Mouse (Mus musculus) midbrain, embryonic 14.5 days (tissue): ENCODE measurements at regions not wholly inside any gene's neighbourhood (a gene's known extent, or its start where the extent isn't known, plus 50 kb on each side); places are given as distances from the start of the nearest gene placed in this dataset.

Source experiments
- ATAC-seq: fragments of 200-750 bp; cut with Nextera tagmentation; 2 replicates; pipeline ENCODE4 v1.8.0; 2017; ENCODE audit warnings: moderate number of reproducible peaks, moderate library complexity; ENCODE audit not compliant: low FRiP score, low TSS enrichment
- DNase-seq: peaks from one replicate; pipeline ENCODE4 v3.0.0-alpha.2; 2015
- H3K27ac ChIP-seq: fragments of 300-500 bp; sonication (generic); replicated peaks from 2 replicates; pipeline ENCODE4 v1.5.1; 2014; ENCODE audit warnings: mild to moderate bottlenecking, low read depth, low read length, moderate library complexity
- H3K27me3 ChIP-seq: fragments of 300-500 bp; sonication (generic); 2 replicates; pipeline ENCODE4 v1.6.1; 2014; ENCODE audit warnings: low read length, control low read depth, mixed read lengths; ENCODE audit not compliant: control insufficient read depth, insufficient read depth
- H3K36me3 ChIP-seq: fragments of 300-500 bp; sonication (generic); 2 replicates; pipeline ENCODE4 v1.6.1; 2014; ENCODE audit warnings: low read length, control low read depth; ENCODE audit not compliant: control insufficient read depth, insufficient read depth
- H3K4me1 ChIP-seq: fragments of 300-500 bp; sonication (generic); 2 replicates; pipeline ENCODE4 v1.6.1; 2014; ENCODE audit warnings: mild to moderate bottlenecking, antibody characterized with exemption, low read length, control low read depth; ENCODE audit not compliant: control insufficient read depth, insufficient read depth
- H3K4me2 ChIP-seq: fragments of 300-500 bp; sonication (generic); 2 replicates; pipeline ENCODE4 v1.6.1; 2014; ENCODE audit warnings: mild to moderate bottlenecking, low read length, moderate library complexity
- H3K4me3 ChIP-seq: fragments of 300-500 bp; sonication (generic); replicated peaks from 2 replicates; pipeline ENCODE4 v1.5.1; 2014; ENCODE audit warnings: low read depth, low read length
- H3K9ac ChIP-seq: fragments of 300-500 bp; sonication (generic); replicated peaks from 2 replicates; pipeline ENCODE4 v1.6.1; 2014; ENCODE audit warnings: mild to moderate bottlenecking, low read length, moderate library complexity
- H3K9me3 ChIP-seq: fragments of 300-500 bp; sonication (generic); 2 replicates; pipeline ENCODE4 v1.6.1; 2016; ENCODE audit warnings: low read length, control low read depth, mixed read lengths; ENCODE audit not compliant: control insufficient read depth
- WGBS: fragments of 180-500 bp; shearing (Covaris S2); extraction: QIAGEN DNeasy Blood & Tissue Kit; methylation state at CpG from one replicate; pipeline ENCODE4 v1.1.7; 2014; 5-methylcytosine and 5-hydroxymethylcytosine counted together

DNA sequence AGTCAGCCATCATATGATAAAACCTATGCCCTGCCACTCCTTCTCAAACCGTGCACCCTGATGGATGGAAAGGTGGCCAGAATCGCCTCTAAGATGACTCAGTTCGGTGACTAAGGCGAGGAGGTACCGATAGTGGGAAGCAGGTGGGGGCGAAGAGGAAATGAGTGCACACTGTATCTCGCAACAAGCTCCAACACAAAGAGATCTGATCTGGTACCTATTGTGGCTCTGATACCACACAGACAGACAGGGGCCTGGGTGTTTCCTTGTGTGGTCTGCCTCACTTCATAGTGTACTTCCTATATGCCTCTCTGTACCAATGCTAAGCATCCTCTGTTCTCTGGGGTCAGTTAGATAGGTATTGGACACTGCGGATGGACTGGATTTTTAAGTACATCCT lies 178.0 kb upstream of the Lpp start:
- DNase-seq = no peak
- Histone ChIP-seq H3K36me3 (no peaks in the 10 kb centered on the region), H3K4me2 (no peak overlapping the region), H3K4me1 (peaks cover 5% of the 10 kb centered on the region), H3K27me3 (no peaks in the 10 kb centered on the region), H3K9me3 (no peaks in the 10 kb centered on the region), H3K27ac (no peak overlapping the region), H3K4me3 (no peak overlapping the region), H3K9ac (no peak overlapping the region)
- ATAC-seq = no peak
- 97% methylated on average over 8 of the region's 8 CpGs for WGBS

DNA sequence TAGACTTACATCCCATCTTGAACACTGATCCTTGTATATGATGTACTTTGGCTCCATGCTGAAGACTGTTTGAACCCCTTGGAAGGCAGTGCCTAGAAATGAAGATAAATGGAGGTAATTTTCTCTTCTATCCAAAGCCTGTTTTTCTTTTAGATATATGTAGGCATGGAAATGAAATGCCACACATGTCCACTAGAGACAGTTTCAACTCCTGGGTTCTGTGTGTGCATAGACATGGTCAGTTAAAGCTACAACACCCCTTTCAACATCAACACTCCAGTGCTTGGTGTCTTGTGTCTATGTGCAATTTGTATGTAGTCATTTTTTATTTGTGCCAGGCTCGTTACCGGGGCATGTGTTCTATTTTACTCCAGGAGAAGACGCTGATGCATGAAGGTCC lies 179.7 kb upstream of the Lpp start:
- H3K4me2 ChIP-seq = no peak overlapping the region
- 98% methylated on average over 3 of the region's 3 CpGs for WGBS

DNA sequence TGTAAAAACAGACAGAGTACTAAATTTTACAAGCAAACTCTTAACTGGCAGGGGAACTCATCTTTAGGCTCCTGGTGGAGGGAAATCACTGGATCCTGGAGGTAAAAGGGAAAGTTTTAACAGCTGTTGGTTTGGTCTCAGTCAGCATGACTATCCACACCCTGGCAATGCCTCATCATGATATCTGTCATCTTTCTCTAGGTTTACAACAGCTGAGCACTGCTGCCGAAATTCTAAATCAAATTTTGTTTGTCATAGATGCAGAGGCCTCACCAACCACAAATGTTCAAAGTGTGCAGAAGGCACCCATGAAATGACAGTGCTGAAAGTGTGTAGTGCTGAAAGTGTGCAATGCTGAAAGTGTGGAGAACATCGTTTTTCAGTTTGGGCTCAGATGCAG lies 180.6 kb upstream of the Lpp start:
- DNase-seq = no peak
- no peaks in the 10 kb centered on the region for H3K27me3 ChIP-seq
- no peak overlapping the region for H3K9ac ChIP-seq
- no peaks in the 10 kb centered on the region for H3K36me3 ChIP-seq
- H3K4me1 ChIP-seq = no peaks in the 10 kb centered on the region
- no peak for ATAC-seq
- 86% methylated on average over 2 of the region's 2 CpGs for WGBS
- no peak overlapping the region for H3K4me3 ChIP-seq
- H3K9me3 ChIP-seq = no peaks in the 10 kb centered on the region
- H3K4me2 ChIP-seq = no peak overlapping the region
- H3K27ac ChIP-seq = no peak overlapping the region

More for the DNA sequence above, 179.7 kb upstream of the Lpp start:
- H3K9ac ChIP-seq = no peak overlapping the region
- no peaks in the 10 kb centered on the region for H3K36me3 ChIP-seq
- ATAC-seq (no peak), DNase-seq (no peak)
- H3K4me3 ChIP-seq = no peak overlapping the region
- no peaks in the 10 kb centered on the region for H3K9me3 ChIP-seq
- no peaks in the 10 kb centered on the region for H3K27me3 ChIP-seq
- H3K4me1 ChIP-seq = peaks cover 5% of the 10 kb centered on the region
- H3K27ac ChIP-seq = no peak overlapping the region

DNA sequence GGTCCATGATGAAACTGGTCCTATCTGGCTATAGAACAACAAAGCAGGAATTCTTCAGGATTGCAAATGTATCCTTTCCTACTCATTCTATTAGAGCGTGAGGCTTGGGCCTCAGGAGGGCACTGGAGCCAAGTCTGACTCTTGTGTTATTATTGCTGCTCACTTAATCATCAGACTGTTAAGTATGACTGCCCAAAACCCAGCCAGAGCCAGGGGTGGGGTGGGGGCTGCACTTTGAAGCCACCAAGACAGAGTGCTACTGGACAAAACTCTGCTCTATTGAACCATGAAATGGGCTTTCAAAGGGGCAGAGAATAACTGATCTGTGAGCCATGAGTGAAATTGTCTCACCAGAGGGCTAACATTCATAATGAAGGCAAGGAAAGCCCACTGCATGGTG lies 181.7 kb upstream of the Lpp start:
- H3K36me3 ChIP-seq = no peaks in the 10 kb centered on the region
- H3K9ac ChIP-seq = no peak overlapping the region
- ATAC-seq (no peak), DNase-seq (no peak)
- H3K4me1 ChIP-seq = no peaks in the 10 kb centered on the region
- H3K4me3 ChIP-seq = no peak overlapping the region
- H3K4me2 ChIP-seq = no peak overlapping the region
- H3K27me3 ChIP-seq = no peaks in the 10 kb centered on the region
- no peak overlapping the region for H3K27ac ChIP-seq
- WGBS = 70% methylated on average over 1 of the region's 1 CpGs
- no peaks in the 10 kb centered on the region for H3K9me3 ChIP-seq

DNA sequence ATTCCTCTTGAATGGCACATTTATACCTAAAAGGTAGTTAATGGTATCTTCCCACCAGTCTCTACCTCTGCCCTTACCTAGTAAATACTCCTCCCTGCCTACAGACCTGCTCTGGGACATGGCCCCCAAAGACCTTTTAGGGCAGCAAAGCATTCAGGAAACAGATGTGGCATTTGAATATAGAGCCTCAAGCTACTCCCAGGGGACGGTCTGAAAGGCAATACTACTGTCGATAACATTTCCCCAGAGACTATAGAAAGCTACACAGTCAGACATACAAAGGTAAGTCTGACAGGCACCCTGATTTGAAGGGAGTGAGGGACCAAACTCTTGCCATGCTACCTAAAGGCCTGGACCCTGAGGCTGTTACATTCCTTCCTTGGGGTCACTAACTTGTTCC lies 184.4 kb upstream of the Lpp start:
- DNase-seq = no peak
- Histone ChIP-seq H3K9ac (no peak overlapping the region), H3K27ac (no peak overlapping the region), H3K4me1 (no peaks in the 10 kb centered on the region), H3K4me3 (no peak overlapping the region), H3K36me3 (no peaks in the 10 kb centered on the region), H3K9me3 (no peaks in the 10 kb centered on the region), H3K4me2 (no peak overlapping the region), H3K27me3 (no peaks in the 10 kb centered on the region)
- no peak for ATAC-seq
- WGBS = 86% methylated on average over 2 of the region's 2 CpGs

DNA sequence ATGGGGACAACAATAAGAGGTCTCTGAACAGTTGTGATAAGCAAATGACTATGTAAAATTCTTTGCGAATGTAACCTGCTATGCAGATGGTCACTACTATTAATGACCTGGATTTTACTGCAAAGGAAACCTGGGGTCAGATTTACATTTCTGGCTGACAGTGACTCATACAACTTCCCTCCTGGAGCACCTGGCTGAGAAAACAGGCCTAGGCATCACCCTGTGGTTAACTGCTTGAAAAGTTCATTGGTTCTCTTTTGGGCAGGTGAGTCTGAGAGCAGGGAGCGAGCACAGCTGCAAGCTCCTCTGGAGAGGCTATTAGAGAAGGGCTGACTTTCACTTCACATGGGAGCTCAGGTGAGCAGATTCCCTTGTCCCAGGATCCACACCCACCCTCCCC lies 185.2 kb upstream of the Lpp start:
- DNase-seq (no peak), ATAC-seq (no peak)
- no peaks in the 10 kb centered on the region for H3K4me1 ChIP-seq
- no peak overlapping the region for H3K4me3 ChIP-seq
- no peaks in the 10 kb centered on the region for H3K36me3 ChIP-seq
- H3K9me3 ChIP-seq = no peaks in the 10 kb centered on the region
- WGBS = 95% methylated on average over 2 of the region's 2 CpGs
- no peaks in the 10 kb centered on the region for H3K27me3 ChIP-seq
- no peak overlapping the region for H3K9ac ChIP-seq
- H3K27ac ChIP-seq = no peak overlapping the region
- H3K4me2 ChIP-seq = no peak overlapping the region

DNA sequence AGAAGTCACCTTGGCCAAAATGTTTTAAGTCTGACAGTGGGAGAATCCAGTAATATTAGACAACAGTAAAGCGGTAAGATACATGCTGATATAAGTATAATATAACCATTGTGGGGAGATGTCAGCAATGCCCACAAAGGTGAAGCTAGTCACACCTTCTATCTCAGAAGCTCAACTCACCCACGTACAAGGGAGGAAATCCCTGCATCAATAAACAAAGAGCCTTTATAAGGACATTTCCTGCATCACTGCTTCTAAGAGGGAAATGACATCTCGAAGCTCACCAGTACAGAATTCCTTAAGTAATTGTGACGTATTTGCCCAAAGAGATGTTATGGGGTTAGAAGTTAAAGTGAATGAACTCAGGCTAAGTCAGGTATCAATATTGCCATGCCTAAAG lies 186.3 kb upstream of the Lpp start:
- no peaks in the 10 kb centered on the region for H3K4me1 ChIP-seq
- no peaks in the 10 kb centered on the region for H3K36me3 ChIP-seq
- H3K4me3 ChIP-seq = no peak overlapping the region
- DNase-seq (no peak), ATAC-seq (no peak)
- H3K4me2 ChIP-seq = no peak overlapping the region
- no peaks in the 10 kb centered on the region for H3K27me3 ChIP-seq
- H3K9ac ChIP-seq = no peak overlapping the region
- H3K9me3 ChIP-seq = no peaks in the 10 kb centered on the region
- 53% methylated on average over 4 of the region's 4 CpGs for WGBS
- H3K27ac ChIP-seq = no peak overlapping the region

DNA sequence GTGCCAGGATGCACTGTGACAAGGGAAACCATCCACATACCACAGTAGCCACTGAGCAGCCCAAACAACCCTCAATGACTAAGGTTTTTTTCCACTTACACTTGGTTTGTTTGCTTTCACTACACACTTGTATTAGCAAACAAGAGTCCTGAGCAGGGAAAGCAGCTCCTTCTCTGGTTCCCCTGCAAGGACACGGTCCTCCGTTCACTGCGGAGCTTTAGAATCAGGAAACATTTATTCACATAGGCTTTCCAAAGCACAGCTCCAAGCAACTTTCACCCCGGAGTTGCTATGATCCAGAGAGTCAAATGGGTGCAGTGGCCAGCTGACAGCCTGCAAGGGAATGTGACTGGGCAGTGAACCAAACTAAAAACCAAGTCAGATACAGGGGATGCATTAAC lies 186.8 kb upstream of the Lpp start:
- H3K9ac ChIP-seq = no peak overlapping the region
- no peaks in the 10 kb centered on the region for H3K4me1 ChIP-seq
- no peaks in the 10 kb centered on the region for H3K36me3 ChIP-seq
- ATAC-seq = no peak
- no peak overlapping the region for H3K27ac ChIP-seq
- 81% methylated on average over 4 of the region's 4 CpGs for WGBS
- no peaks in the 10 kb centered on the region for H3K27me3 ChIP-seq
- H3K4me3 ChIP-seq = no peak overlapping the region
- DNase-seq = no peak
- H3K9me3 ChIP-seq = no peaks in the 10 kb centered on the region
- no peak overlapping the region for H3K4me2 ChIP-seq

DNA sequence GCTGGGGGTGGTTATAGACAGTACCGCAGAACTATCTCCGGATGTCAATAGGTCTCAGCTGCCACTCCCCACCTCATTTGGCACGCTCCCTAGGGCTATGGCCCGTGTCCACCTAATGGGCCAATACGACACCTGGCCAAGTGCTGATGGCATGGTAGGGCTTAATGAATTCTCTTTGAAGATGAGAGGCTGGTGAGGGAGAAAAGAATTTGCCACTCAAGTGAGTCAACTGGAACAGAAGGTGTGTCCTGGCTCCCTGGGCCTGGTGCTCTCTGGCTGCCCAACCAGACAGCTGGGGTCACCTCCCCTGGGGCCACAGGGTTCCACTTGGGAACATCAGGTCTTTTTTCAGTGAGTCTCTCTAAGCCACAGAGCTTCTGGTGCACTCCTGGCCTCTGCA lies 187.7 kb upstream of the Lpp start:
- H3K9ac ChIP-seq = no peak overlapping the region
- no peak overlapping the region for H3K4me3 ChIP-seq
- no peaks in the 10 kb centered on the region for H3K27me3 ChIP-seq
- H3K4me1 ChIP-seq = no peaks in the 10 kb centered on the region
- no peak overlapping the region for H3K4me2 ChIP-seq
- DNase-seq (no peak), ATAC-seq (no peak)
- H3K9me3 ChIP-seq = no peaks in the 10 kb centered on the region
- H3K36me3 ChIP-seq = no peaks in the 10 kb centered on the region
- 81% methylated on average over 5 of the region's 5 CpGs for WGBS
- no peak overlapping the region for H3K27ac ChIP-seq
